Mouse (Mus musculus) C2C12 (cell line): ENCODE measurements at regions not wholly inside any gene's neighbourhood (a gene's known extent, or its start where the extent isn't known, plus 50 kb on each side); places are given as distances from the start of the nearest gene placed in this dataset.

Experiments
- H3K27me3 ChIP-seq: one replicate; pipeline ENCODE4 v1.6.1; 2011; ENCODE audit not compliant: control insufficient read depth, insufficient read depth, insufficient read length
- H3K36me3 ChIP-seq: one replicate; pipeline ENCODE4 v1.6.1; 2011; ENCODE audit not compliant: control insufficient read depth, insufficient read depth
- H3K4me3 ChIP-seq: one replicate; pipeline ENCODE4 v1.5.1; 2011; ENCODE audit warnings: mild to moderate bottlenecking, control low read depth; ENCODE audit not compliant: poor library complexity, insufficient read depth, severe bottlenecking
- H3K79me2 ChIP-seq: one replicate; pipeline ENCODE4 v1.6.1; 2011; ENCODE audit not compliant: control insufficient read depth, insufficient read depth
- H3K79me3 ChIP-seq: one replicate; pipeline ENCODE4 v1.6.1; 2011; ENCODE audit warnings: low read depth, control low read depth
- H3ac ChIP-seq: one replicate; pipeline ENCODE3; 2011; ENCODE audit warnings: low read depth; ENCODE audit not compliant: control insufficient read depth, insufficient read length
- CEBPB ChIP-seq: IDR thresholded peaks from one replicate; pipeline ENCODE4 v1.6.1; 2011; ENCODE audit warnings: low read depth, mild to moderate bottlenecking, control low read depth, moderate library complexity
- CTCF ChIP-seq: IDR thresholded peaks from one replicate; pipeline ENCODE4 v1.5.1; 2011; ENCODE audit not compliant: control insufficient read depth, insufficient read depth, insufficient read length
- FOSL1 ChIP-seq: IDR thresholded peaks from one replicate; pipeline ENCODE4 v1.8.0; 2011; ENCODE audit warnings: mild to moderate bottlenecking, low read length; ENCODE audit not compliant: poor library complexity, insufficient read depth, severe bottlenecking
- MAX ChIP-seq: IDR thresholded peaks from one replicate; pipeline ENCODE4 v1.6.1; 2011; ENCODE audit warnings: mild to moderate bottlenecking, control low read depth
- MYOD1 ChIP-seq: IDR thresholded peaks from one replicate; pipeline ENCODE4 v1.6.1; 2011; ENCODE audit warnings: low read depth; ENCODE audit not compliant: control insufficient read depth, insufficient read length
- MYOG ChIP-seq: IDR thresholded peaks from one replicate; pipeline ENCODE4 v1.6.1; 2011; ENCODE audit not compliant: control insufficient read depth, insufficient read length; ENCODE audit errors: extremely low read depth
- USF1 ChIP-seq: IDR thresholded peaks from one replicate; pipeline ENCODE4 v1.6.1; 2011; ENCODE audit warnings: low read depth, mild to moderate bottlenecking, control low read depth, moderate library complexity

DNA sequence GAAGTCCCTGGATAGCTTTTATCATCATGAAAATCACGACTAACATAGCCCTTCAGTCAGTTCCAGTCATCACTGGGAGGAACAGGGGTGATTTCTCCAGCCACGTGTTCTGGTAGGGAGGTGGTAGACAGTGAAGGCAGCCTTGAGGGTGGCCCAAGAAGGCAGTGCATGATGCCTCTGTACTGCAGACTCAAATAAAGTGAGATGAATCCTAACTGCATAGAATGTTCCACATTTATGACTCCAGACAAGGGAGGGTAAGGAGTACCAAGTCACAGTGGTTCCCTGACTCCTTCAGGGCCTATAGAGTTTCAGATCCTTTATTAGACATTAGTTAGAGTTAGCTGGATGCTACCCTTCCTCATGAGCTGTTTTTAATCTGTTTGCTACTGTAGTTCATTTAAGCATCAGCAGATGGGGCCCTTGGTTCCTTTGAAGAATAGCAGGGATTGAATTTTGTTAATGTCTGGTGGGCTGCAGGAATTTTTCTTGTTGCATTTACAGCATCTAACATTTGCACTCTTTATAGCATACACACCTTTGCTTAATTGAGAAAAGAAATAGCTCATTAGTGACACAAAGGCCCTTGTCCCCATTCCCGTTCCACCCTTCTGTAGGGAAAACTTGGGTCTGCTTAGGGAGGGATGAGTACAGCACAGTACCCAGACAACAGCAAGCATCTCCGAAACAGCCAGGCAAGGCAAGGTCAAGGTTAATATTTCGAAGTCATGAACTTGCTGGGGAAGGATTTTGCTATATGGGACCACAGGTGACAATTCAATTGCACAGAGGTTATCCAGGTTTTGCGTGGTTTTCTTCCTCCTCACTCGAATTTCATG lies 359.0 kb upstream of the Pkn2 start:
- Histone ChIP-seq H3K79me3 (no peaks in the 10 kb centered on the region), H3ac (no peak overlapping the region)

GRCm38 (mm10) chr3:143238546-143238945 lies 356.7 kb upstream of the Pkn2 start:
- Histone ChIP-seq H3ac (no peak overlapping the region), H3K4me3 (no peak overlapping the region), H3K79me3 (no peaks in the 10 kb centered on the region), H3K27me3 (no peaks in the 10 kb centered on the region), H3K36me3 (no peaks in the 10 kb centered on the region), H3K79me2 (no peaks in the 10 kb centered on the region)
- TF ChIP-seq USF1 = no peak
- no peak for TF ChIP-seq MAX
- TF ChIP-seq CEBPB = no peak
- TF ChIP-seq MYOG = no peak
- TF ChIP-seq MYOD1 = no peak
- no peak for TF ChIP-seq FOSL1
- no peak for TF ChIP-seq CTCF

More for the DNA sequence above, 359.0 kb upstream of the Pkn2 start:
- Histone ChIP-seq H3K27me3 (no peaks in the 10 kb centered on the region), H3K4me3 (no peak overlapping the region), H3K36me3 (no peaks in the 10 kb centered on the region), H3K79me2 (no peaks in the 10 kb centered on the region)
- TF ChIP-seq MYOG (no peak), USF1 (no peak), MAX (no peak), CTCF (no peak), CEBPB (no peak), MYOD1 (no peak)

DNA sequence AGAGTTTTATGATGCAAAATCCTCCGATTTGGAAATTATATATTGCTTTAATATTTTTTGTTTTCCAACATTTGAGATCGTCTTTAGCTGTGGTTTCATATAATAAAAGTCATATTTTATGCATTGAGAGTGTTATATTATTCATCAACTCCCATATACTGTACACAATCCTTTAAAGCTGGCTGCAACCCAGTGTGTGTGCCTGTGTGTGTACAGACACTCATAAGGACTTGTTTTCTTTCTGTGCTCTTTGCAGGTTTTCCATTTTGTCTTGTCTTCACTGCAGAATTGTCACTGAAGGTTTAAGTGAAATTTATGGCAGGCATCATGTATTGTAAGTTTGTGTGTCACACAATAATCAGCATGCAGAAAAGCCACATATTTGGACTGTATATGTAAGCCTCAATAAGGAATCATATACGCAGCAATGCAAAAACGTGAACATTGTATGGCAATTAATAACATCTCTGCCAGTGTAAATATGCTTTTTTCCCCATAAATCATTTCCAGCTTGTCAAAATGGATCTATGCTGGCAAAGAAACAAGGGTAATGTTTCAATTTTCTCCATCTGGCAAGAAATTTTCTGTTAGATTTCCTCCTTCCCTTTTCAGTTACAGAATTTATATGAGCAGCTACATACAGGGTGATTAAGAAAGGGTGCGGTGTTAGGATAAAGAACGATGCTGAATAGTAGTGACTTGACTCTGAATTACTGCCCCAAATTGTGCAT lies 342.4 kb upstream of the Pkn2 start:
- Histone ChIP-seq H3K36me3 (no peaks in the 10 kb centered on the region), H3K79me3 (no peaks in the 10 kb centered on the region), H3K4me3 (no peak overlapping the region), H3K27me3 (no peaks in the 10 kb centered on the region), H3ac (no peak overlapping the region), H3K79me2 (no peaks in the 10 kb centered on the region)
- TF ChIP-seq USF1 (no peak), CTCF (no peak), CEBPB (no peak), MYOD1 (no peak)

GRCm38 (mm10) chr3:143193263-143193970 lies 311.6 kb upstream of the Pkn2 start:
- H3K4me3 ChIP-seq = no peak overlapping the region
- TF ChIP-seq CEBPB (no peak), USF1 (no peak), MAX (no peak), MYOG (no peak), FOSL1 (no peak), MYOD1 (no peak), CTCF (no peak)
- no peaks in the 10 kb centered on the region for H3K79me2 ChIP-seq

GRCm38 (mm10) chr3:143188931-143189330 lies 307.1 kb upstream of the Pkn2 start:
- H3ac ChIP-seq = no peak overlapping the region
- H3K79me3 ChIP-seq = no peaks in the 10 kb centered on the region
- no peaks in the 10 kb centered on the region for H3K79me2 ChIP-seq
- H3K36me3 ChIP-seq = no peaks in the 10 kb centered on the region
- H3K27me3 ChIP-seq = no peaks in the 10 kb centered on the region
- no peak overlapping the region for H3K4me3 ChIP-seq
- TF ChIP-seq MYOD1 (no peak), CEBPB (no peak), MAX (no peak)

More at GRCm38 (mm10) chr3:143193263-143193970, 311.6 kb upstream of the Pkn2 start:
- no peak overlapping the region for H3ac ChIP-seq
- no peaks in the 10 kb centered on the region for H3K79me3 ChIP-seq
- H3K36me3 ChIP-seq = no peaks in the 10 kb centered on the region
- H3K27me3 ChIP-seq = no peaks in the 10 kb centered on the region

DNA sequence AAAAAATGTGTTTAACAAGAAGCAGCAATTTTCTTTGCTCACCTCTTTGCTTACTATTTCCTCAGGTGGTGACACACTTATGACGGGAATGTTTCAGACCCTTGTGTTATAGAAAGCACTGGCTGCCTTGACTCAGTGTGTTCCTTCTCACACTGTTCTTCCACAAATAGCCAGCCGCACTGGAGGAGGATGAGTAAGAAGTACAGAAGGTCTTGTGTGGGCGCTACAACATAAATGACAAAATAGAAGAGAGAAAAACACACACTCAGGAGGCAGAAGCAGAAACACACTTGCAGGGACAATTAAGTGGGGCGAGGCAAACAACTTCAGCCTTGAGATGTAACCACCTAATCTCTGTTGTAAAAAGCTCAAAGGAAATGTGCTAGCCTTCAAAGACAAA lies 292.2 kb upstream of the Pkn2 start:
- Histone ChIP-seq H3K36me3 (no peaks in the 10 kb centered on the region), H3K79me2 (no peaks in the 10 kb centered on the region), H3K27me3 (no peaks in the 10 kb centered on the region), H3ac (no peak overlapping the region), H3K4me3 (no peak overlapping the region), H3K79me3 (no peaks in the 10 kb centered on the region)
- TF ChIP-seq CTCF = no peak
- TF ChIP-seq CEBPB = no peak
- no peak for TF ChIP-seq MAX
- no peak for TF ChIP-seq FOSL1
- no peak for TF ChIP-seq USF1
- TF ChIP-seq MYOD1 = no peak
- TF ChIP-seq MYOG = no peak
